ENCODE assay signal across 8 mouse cellular contexts in the genomic region with DNA sequence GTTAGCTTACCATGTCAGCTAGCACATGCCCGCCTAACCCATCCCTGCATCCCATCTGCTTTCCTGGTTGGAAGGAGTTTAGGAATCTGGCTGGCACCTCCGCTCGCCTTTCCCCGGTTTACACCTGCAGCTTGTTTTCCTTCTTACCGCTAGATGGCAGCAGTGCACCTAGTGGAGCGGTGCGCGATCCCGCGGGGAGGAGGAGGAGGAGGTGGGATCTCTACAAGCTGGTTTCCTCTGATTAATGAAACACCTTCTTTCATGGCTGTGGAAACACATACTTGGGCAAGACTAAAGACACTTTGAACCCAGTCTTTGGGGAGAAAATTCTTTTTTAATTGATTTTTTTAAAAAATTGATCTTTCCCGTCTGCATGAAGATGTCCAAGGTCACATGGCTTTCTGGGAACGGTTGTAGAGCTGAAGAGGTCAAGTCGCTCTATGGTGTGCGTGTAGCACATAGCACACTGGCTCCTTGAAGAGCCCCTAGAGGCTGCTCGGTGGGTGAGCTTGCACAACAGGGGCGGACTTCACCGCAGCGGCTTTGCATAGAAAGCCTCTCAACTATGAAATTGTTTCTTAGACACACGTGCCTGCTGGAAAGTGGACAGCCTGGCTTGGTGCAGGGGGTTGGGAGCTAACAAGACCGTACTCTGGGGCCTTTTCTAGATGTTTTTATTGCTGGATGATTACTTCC. TPM values are rescaled to one million over a fixed set of nuclear protein-coding genes. Genes with fewer than 3 reads are reported as not detected.
A peak's percentile ranks its signal among the peaks of the same experiment; 100 is the strongest.
DNase-seq lines count a peak whose midpoint lies in the region; ATAC-seq and TF ChIP-seq lines count a peak whose summit lies in the region.

No protein-coding gene starts in this region.

- H3K36me3 ChIP-seq in hindbrain, embryonic 16.5 days (ENCODE audit: control insufficient read depth, insufficient read depth, low read length), result no peaks in the 10 kb centered on the region

- TF ChIP-seq CTCF in gastrocnemius, adult 2 months (IDR thresholded peaks at IDR 0.05), result peak; percentile 99; the same call in 1 of the 2 replicates

- peaks cover 4% of the 10 kb centered on the region; the same call in 1 of the 2 replicates for H3K4me1 ChIP-seq in hindbrain, embryonic 16.5 days (ENCODE audit: control insufficient read depth, insufficient read depth, low read depth, low read length)

- H3K9me3 ChIP-seq in hindbrain, embryonic 16.5 days (ENCODE audit: control insufficient read depth, low read length), result no peaks in the 10 kb centered on the region

- intact Hi-C loops in gastrocnemius, adult 2 months (cut with DNase I), result loop anchor here (1.0 to 10.0 kb wide), 2 partner anchors 33 to 298 kb away; no protein-coding TSS in a partner anchor

- H3K9ac ChIP-seq in hindbrain, embryonic 16.5 days (ENCODE audit: low read depth, low read length), result no peak overlapping the region

- WGBS in hindbrain, embryonic 16.5 days, result 3% methylated on average over 20 of the region's 20 CpGs

- H3K27ac ChIP-seq in gastrocnemius, adult 2 months, result no peak overlapping the region
- H3K27ac ChIP-seq in hindbrain, embryonic 16.5 days (ENCODE audit: low read depth, low read length), result no peak overlapping the region

- ATAC-seq in hindbrain, embryonic 16.5 days, result peak; percentile 89

- H3K27me3 ChIP-seq in hindbrain, embryonic 16.5 days (replicated peaks; ENCODE audit: control insufficient read depth, insufficient read depth, low read length), result peaks cover 12% of the 10 kb centered on the region

- peak overlapping the region; percentile 59 for H3K4me2 ChIP-seq in hindbrain, embryonic 16.5 days (ENCODE audit: low read length)

- H3K4me3 ChIP-seq in gastrocnemius, adult 2 months, result peak overlapping the region; percentile 54
- peak overlapping the region; percentile 27 for H3K4me3 ChIP-seq in hindbrain, embryonic 16.5 days (ENCODE audit: low read length)

- DNase-seq in T-cell, adult 2 months (ENCODE audit: low spot score), result peak; percentile 70
- DNase-seq in cerebellum, postnatal 36 days, result peak; percentile 69
- DNase-seq in gastrocnemius, adult 2 months, result peak; percentile 66
- peak; percentile 75 to 78 for DNase-seq in left cerebral cortex, adult 18-20 months (ENCODE audit: low spot score in 2 of 2)
- DNase-seq in lung, postnatal 4 days, result peak; percentile 81
- DNase-seq in retina, postnatal 7 days (ENCODE audit: low read depth, low spot score), result peak; percentile 66
- DNase-seq in urinary bladder, adult 18-20 months (ENCODE audit: low spot score in 2 of 2), result peak; percentile 45 to 59

RNA-seq across cellular contexts. Expression of a gene that starts 17.5 kb away (rescaled TPM):
- total RNA-seq in gastrocnemius, adult 2 months (2021), result not detected
- 0.30 TPM in 1 of 2 replicates, not detected in the other for polyA plus RNA-seq in hindbrain, embryonic 16.5 days (2015; fragmentation: Nextera tagmentation; extraction: Ambion mirVana)
- not detected for total RNA-seq in left cerebral cortex, adult 18-20 months (2021)

RNA-seq across cellular contexts. Expression of a gene that starts 23.2 kb away (rescaled TPM):
- total RNA-seq in gastrocnemius, adult 2 months (2021), result 1 to 10 TPM; 2.1 to 2.5 TPM
- polyA plus RNA-seq in hindbrain, embryonic 16.5 days (2015; fragmentation: Nextera tagmentation; extraction: Ambion mirVana), result 2.9 and 3.2 TPM in 2 replicates
- 1 to 10 TPM; 2.6 to 2.9 TPM for total RNA-seq in left cerebral cortex, adult 18-20 months (2021)
